Mouse (Mus musculus): ENCODE results near the gene Mmd2.

Gene Mmd2

GRCm38 (mm10) chr5:142547066-142547465 is 61.5 kb downstream of the Mmd2 start:
- DNase-seq (ENCODE audit: low spot score) = no peak

GRCm38 (mm10) chr5:142546344-142546743 is 62.3 kb downstream of the Mmd2 start:
- DNase-seq (ENCODE audit: low spot score) = no peak

GRCm38 (mm10) chr5:142545014-142545795 is 63.4 kb downstream of the Mmd2 start:
- no peak for DNase-seq (ENCODE audit: low spot score)

- DNase-seq (ENCODE audit: low spot score) = no peak
Observed at GRCm38 (mm10) chr5:142537286-142537685, 71.3 kb downstream of the Mmd2 start.

GRCm38 (mm10) chr5:142535388-142535787 is 73.2 kb downstream of the Mmd2 start:
- DNase-seq (ENCODE audit: low spot score) = no peak

- no peak for DNase-seq (ENCODE audit: low spot score)
Observed at GRCm38 (mm10) chr5:142529915-142530314, 78.7 kb downstream of the Mmd2 start, which contains the start of gene Papolb. Papolb (minus strand) TSS chr5:142530076.

GRCm38 (mm10) chr5:142524711-142525464 is 83.7 kb downstream of the Mmd2 start:
- DNase-seq (ENCODE audit: low spot score) = no peak

- DNase-seq (ENCODE audit: low spot score) = no peak
Observed at GRCm38 (mm10) chr5:142521195-142521866, 87.3 kb downstream of the Mmd2 start.

- DNase-seq (ENCODE audit: low spot score) = no peak
Observed at GRCm38 (mm10) chr5:142520360-142520759, 88.2 kb downstream of the Mmd2 start.

GRCm38 (mm10) chr5:142518973-142519372 is 89.6 kb downstream of the Mmd2 start:
- DNase-seq (ENCODE audit: low spot score) = no peak
